Mouse (Mus musculus) testis, postnatal 10 days (tissue): ENCODE measurements around the gene Limch1.

Source experiments
- DNase-seq: peaks from one replicate; pipeline ENCODE4 v3.0.0; 2021; ENCODE audit warnings: low spot score

Limch1 gene

GRCm38 (mm10) chr5:66881901-66882341 lies 136.3 kb downstream of the Limch1 start:
- DNase-seq, result no peak

DNA sequence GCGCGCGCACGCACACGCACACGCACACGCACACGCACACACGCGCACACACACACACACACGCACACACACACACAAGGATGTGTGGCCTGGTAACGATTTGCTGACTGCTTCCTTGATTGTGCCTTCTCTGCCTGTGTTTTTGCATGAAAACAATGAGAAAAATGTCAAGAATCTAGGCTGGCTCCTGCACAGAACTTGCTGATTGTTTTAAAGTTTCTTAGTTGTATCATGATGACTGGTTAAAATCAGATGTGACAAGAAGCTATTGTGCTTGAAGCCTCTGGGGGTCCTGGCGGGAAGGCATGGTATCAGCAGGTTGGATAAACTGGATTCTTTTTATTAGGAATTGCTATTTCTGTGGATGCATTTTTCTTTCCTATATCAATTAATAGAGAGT lies 137.1 kb downstream of the Limch1 start:
- DNase-seq, result no peak

- no peak for DNase-seq
Observed at GRCm38 (mm10) chr5:66884505-66884904, 138.9 kb downstream of the Limch1 start.

DNA sequence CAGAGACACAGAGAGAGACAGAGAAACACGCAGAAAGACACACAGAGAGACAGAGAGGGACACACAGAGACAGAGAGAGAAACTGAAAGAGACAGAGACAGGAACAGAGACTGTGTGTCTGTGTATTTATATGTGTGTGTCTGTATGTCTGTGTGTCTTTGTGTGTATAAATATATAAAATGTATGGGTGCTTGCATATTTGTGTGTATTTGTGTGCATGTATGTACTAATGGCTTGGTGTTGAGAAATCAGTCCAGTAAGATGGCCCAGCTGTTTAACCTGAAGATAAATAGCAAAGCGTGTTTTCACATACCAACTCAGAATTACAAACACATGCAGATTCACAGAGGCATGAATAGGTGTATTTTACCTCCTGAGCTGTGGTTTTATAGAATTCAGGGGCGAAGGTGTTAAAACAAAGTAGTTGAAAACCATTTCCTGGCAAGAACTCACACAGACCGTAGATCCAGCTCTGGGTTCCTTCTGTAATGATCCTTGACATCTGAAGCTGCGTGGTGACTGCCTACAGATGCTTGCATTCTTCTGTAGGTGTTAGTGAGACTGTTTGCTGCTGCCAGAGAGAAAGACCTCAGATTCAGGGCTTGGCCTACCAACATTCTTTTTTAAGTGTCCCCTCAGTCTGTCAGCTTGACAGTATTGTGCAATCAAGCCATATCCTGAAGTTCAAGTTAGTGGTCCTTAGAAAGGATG lies 140.9 kb downstream of the Limch1 start:
- DNase-seq, result no peak

GRCm38 (mm10) chr5:66888061-66888460 lies 142.4 kb downstream of the Limch1 start:
- no peak for DNase-seq

DNA sequence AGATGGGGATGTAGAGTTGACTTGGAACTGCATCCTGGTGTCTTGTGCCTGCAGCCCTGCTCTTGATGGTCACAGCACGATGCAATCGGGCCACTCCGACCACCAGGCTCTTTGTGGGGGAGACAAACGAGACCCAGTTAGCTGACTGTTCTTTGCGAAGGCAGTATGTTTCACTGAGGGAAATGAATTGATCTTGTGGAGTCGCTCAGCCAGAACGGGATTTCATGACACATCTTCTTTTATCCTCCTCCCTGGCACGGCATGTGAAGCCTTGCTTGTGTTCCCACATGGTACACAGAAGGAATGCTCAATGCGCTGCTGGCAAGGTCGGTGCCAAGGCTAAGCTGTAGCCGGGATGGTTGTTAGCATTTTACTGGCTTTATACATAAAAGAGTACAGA lies 143.7 kb downstream of the Limch1 start:
- no peak for DNase-seq

DNA sequence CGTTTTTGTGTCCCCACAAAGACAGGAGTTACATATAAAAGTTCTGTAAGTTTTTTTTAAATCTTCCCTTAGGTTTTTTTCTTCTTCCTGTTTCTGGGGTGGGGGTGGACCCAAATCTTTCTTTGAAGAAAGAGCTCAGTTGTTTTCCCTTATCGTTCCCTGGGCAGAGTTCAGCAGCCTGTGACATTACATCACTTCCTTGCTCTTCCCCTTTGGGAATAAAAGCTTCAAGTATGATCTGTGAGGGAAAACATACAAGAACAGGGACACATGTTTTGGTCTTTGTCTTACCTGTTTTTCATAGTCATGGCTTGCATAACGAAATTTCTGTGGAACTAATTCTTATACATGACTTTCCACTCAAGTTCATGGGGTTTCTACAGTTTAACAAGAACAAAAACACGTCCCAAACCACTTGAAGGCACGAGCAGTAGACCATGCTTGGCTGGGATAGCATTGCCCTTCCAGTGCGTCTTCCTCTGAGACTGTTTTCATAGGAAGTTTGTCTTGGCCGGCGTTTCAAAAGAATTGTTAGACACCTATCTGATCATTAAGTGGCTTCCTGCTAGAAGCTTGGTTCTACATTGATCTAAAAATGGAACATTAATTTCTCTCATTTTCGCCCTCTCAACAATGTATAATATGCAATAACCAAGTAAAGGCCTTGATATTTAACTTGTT lies 150.0 kb downstream of the Limch1 start:
- no peak for DNase-seq

DNA sequence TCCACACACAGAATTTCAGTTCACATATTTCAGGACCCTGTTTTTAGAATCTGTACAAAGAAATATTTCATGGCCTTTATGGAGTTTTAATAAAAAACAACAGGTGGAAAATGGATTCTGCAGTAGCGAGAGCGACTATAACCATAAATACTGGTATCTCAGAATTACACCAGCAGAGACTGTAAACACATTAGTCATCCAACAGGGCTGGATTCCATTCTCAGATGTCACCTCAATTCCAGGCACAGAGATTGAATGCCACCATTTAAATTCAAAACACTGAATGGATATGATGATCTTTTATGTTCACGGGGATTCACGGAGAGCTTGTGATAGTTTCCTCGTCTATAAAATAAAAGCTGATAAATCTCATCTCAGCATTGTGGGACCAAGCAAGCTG lies 152.0 kb downstream of the Limch1 start:
- no peak for DNase-seq

- DNase-seq, result no peak
Observed at GRCm38 (mm10) chr5:66898252-66898651, 152.6 kb downstream of the Limch1 start.

DNA sequence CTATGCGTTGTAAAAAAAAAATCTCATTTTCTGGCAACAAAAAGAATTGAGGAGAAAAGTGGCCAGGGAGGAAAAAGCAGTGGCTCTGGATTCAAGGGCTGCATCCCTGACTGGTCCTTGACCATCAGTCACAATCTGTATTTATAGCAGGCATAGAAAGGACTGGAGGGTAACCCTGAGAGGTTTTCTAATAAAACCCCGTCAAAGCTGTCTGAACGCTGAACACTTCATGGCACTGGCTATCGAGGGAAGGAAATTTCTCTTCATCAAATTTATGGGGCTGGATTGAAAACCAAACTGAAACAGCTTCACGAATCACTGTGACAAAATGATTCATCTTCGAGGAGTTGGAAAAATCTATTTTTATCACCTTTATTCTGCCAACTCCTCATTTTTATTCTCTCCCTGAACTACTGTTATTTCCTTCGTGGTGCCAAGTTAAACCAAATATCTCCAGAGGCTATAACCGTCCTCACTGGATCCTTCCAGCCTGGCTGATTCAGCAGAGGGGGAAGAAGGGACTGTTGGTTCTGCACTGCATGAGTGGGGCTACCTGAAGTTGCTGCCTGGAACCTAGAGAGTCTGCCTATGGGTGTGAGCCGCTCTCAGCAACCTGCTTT lies 153.3 kb downstream of the Limch1 start:
- DNase-seq, result no peak

- no peak for DNase-seq
Observed at GRCm38 (mm10) chr5:66901116-66901515, 155.5 kb downstream of the Limch1 start.

DNA sequence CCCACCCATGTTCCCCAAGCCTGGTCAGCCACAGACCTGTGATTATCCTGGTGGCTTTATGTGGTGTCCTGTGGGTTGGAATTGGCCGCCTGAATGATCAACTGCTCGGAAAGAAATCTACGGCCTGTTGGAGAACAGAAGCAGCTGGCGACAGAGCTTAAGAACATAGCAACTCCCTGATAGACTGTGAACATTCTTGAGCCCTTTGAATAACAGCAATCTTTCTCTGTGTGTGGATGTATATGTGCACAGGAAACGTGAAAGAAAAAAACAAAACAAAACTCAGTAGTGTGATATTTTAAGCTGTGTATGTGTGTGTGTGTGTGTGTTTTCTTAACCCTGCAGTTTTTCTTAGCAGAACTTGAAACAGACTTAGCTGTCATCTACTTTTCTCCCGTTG lies 159.2 kb downstream of the Limch1 start:
- DNase-seq, result no peak

DNA sequence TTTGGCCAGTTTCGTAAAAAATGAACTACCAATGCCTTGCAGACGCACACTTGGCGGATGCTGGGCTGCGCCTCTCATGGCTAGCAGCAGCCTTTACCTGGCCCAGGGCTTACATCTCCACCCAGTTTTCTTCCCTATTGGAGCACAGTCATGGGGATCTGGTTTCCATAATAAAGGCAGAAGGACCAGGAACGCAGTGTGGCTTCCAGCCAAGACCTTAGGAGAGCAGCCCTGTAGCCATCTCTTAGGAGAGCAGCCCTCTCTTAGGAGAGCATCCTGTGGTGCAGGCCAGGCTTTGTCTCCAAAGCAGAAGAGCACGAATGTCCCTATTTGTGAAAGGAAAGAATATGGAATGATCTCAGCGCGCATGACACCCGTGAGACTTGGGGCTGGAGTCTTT lies 163.3 kb downstream of the Limch1 start:
- DNase-seq, result no peak

GRCm38 (mm10) chr5:66909962-66910361 lies 164.3 kb downstream of the Limch1 start:
- DNase-seq, result no peak

- DNase-seq, result no peak
Observed at GRCm38 (mm10) chr5:66910610-66911009, 165.0 kb downstream of the Limch1 start.

- no peak for DNase-seq
Observed at GRCm38 (mm10) chr5:66911068-66911467, 165.4 kb downstream of the Limch1 start.

GRCm38 (mm10) chr5:66913791-66914190 lies 168.2 kb downstream of the Limch1 start:
- no peak for DNase-seq

GRCm38 (mm10) chr5:66917353-66918315 lies 172.0 kb downstream of the Limch1 start:
- no peak for DNase-seq

DNA sequence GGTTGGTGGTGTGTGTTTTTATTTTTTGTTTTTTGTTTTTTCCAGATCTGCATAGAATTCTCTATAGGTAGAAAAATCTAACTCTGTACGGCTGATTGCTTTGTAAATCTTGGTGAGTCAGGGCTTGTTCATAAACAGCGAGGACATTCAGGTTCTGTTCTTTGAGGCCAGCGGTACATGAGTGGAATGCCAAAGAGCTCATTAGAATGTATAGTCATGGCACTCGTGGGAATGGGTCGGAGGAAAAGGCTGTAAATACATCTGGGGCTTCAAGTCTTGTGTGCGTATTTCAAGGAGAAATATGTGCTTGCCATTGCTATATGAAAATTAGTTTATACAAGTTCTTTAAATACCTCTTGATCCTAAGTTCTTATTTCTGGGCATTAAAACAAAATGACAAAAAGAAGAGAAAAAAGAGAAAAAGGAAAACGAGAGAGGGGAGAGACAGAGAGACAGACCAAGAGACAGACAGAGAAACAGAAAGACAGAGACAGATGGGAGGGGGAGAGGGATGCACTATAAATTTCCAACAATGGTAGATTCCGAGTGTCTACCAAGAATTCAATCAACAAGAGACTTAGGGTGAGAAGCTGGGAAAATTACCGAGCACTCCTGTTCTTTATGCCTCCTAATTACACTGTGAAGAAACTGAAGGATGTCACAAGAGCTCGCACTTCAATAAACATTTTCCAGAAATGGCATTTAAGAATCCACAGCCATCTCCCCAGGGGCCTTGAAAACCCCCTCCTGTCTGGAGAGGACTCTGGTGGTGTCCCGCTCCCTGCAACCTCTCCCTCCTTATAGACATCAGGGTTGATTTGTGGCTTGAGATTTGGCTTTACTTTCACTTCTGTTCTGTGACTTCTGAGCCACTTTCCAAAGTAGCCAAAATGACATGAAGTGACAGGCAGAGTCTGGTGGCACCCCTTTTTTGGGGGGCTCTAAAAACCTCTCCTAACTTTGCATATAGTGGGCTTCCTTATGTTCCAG lies 173.0 kb downstream of the Limch1 start:
- no peak for DNase-seq

DNA sequence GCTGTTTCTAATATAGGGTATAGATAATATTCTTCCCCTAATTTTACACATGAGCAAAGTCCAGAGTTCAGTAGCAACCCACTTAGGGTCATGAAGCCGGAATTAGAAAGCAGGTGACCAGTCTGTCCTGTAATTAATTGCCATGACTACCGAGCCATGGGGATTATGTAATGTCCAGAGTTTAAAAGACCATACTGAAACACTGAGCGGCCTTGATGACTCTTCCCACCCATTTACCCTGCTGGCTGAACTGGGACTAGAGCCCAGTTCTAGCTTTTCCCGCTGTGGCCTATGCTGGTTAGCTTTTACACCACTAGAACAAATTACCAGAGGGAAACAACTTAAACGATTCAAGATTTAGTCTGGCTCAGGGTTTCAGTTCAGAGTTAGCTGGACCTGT lies 177.0 kb downstream of the Limch1 start:
- DNase-seq, result no peak

GRCm38 (mm10) chr5:66929291-66929690 lies 183.7 kb downstream of the Limch1 start:
- DNase-seq, result no peak
